Mouse (Mus musculus) cerebellum, postnatal 10 days (tissue): ENCODE results near the gene Vmn1r139.
"Not testable (repeated sequence)": the region's sequence is repeated elsewhere in the genome, so short reads cannot be mapped to it uniquely, and the experiment has no call there.

Experiments
- DNase-seq, 2 experiments: peaks; one replicate each; pipeline ENCODE4 v3.0.0; 2021; ENCODE audit warnings: mixed read lengths in 2 of 2

The Vmn1r139 gene

DNA sequence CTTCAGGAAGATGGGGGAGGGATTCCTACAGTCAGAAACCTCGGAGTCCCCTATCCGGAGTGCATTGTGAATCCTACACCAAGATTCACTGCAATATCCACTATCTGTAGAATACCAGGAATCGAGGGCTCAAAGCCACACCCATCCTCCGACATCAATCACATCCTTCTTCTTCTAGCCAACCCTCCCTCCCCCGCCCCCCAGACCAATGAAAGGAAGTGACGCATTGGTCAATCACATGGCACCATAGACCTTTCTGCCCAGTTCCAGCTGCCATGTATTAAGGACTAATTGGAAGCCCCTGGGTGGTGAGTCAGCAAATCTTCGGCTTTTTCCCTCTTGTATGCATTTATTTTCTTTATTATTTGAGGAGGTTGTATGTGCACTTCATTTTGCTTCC lies at the start of gene Vmn1r139:
Gene Vmn1r139, plus strand, starts transcription at position 301 of the 400 bp plus-strand sequence.
- not testable (repeated sequence) for DNase-seq

DNA sequence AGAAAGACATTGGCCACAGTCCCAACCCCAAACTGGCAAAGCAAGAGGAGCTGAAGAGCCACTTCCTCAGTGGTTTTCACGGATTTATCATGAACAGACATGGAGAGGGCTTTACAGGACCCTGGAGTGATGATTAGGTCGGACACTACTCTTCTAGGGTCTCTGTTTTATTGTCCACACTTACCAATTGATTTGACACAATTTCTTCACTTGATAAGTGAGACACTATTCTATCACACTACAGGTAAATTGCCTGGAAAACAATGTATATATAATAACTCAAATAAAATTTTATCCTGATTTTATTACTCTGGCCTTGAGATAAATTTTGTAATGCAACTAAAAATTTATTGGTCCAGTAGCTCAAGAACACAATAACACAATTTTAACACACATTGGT lies 40.1 kb upstream of the Vmn1r139 start, which contains the start of gene Vmn1r138:
Gene Vmn1r138, minus strand, starts transcription at position 101 of the 400 bp plus-strand sequence.
- DNase-seq: not testable (repeated sequence)

DNA sequence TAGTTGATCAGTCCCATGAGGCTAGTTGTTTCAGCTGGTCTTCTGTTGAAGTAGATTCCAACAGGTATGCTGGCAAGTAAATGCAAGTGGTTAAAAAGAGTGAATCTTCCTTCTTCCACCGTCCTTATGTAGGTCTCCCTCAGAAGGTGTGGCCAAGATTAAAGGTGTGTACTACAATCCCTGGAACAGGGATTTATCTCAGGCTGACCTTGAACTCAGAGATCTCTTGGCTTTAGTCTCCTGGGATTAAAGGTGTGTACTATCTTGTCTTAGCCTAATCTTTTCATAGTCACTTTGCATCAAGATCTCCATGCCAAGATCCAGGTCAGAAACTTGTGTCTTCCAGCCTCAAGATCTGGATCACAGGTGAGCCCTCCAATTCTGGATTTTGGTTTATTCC lies 12.7 kb upstream of the Vmn1r139 start, which contains the start of gene Gm6176:
Gene Gm6176, minus strand, starts transcription at position 101 of the 400 bp plus-strand sequence.
- not testable (repeated sequence) for DNase-seq

DNA sequence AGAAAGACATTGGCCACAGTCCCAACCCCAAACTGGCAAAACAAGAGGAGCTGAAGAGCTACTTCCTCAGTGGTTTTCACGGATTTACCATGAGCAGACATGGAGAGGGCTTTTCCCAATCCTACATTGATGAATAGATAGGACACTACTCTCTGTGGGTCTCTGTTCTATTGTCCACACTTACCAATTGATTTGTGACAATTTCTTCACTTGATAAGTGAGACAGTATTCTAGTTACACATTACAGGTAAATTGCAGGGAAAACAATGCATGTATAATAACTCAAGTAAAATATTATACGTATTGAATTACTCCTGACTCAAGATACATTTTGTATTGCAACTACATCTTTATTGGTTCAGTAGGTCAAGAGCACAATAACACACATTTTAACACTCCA lies 49.3 kb downstream of the Vmn1r139 start, which contains the start of gene Gm16451:
Gene Gm16451, minus strand, starts transcription at position 101 of the 400 bp plus-strand sequence.
- not testable (repeated sequence) for DNase-seq

DNA sequence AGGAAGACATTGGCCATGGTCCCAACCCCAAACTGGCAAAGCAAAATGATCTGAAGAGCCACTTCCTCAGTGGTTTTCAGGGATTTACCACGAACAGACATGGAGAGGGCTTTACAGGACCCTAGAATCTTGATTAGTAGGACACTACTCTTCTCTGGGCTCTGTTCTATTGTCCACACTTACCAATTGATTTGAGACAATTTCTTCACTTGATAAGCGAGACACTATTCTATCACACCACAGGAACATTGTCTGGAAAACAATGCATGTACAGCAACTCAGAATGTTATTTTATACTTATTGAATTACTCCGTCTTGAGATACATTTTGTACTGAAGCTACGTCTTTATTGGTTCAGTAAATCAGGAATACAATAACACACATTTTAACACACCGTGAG lies 65.8 kb downstream of the Vmn1r139 start, which contains the start of gene Gm10666:
Gene Gm10666, minus strand, starts transcription at position 101 of the 400 bp plus-strand sequence.
- not testable (repeated sequence) for DNase-seq
